Mouse (Mus musculus): Measurements from ENCODE around the gene Itpripl1. TPM values are rescaled to one million over a fixed set of nuclear protein-coding genes. Genes with fewer than 3 reads are reported as not detected.

The Itpripl1 gene
- 17.2 TPM for total RNA-seq (2023)

DNA sequence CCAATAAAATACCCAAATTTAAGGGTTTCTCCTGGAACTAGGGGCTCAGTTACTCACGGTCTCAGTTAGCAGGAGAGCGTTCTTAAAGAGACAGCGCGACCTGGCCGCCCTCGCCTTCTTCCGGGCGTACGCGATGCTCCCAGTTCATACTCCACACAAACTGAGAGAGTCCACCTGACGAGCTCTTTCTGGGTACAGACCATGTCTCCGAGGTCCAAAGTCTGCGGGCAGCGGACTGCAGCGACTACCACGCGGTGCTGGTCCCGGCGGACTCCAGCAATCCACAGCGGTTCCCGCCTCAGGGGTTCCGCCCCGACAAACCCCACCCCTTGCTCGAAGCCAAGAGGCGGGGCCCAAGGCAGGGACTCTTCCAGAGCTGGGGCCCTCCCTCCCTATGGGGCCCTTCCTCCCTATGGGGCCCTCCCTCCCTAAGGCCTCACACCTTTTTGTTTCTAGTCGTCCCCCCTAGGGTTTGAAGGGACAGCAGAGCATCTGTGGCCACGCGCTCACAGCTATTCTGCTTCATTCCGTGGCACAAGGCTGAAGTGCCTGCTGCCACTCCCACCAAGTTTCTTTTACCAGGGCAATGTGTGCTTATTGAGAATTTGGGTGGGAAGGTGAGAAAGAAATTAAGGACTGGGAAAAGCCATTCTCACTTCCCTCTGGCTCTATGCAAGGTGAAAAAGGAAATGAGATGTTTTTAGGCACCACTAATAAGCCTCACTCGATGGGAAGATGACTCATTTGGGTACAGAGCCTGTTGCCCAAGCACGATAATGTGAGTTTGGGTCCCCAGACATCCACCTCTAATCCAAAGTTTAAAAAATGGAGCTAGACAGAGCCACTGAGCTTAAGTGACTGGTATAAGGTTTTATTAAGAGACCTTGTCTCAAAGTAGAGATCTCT is at the start of gene Itpripl1:
Itpripl1 (minus strand) TSS at position 285 of the 906 bp plus-strand sequence.

GRCm38 (mm10) chr2:127133621-127134461 is 9.4 kb downstream of the Itpripl1 start, which contains the start of gene Ncaph:
Gene Ncaph, minus strand, starts transcription at chr2:127133954.

Other genes with a start within 250 kb of the Itpripl1 start
- 64.5 TPM for gene Sppl2a, start 210.2 kb downstream of the Itpripl1 start, total RNA-seq (2023)
- gene Ap4e1, start 134.7 kb downstream of the Itpripl1 start, total RNA-seq (2023), result 29.1 TPM
- gene Blvra, start 72.8 kb downstream of the Itpripl1 start, total RNA-seq (2023), result 16.3 TPM
- 3.3 TPM for gene Ncaph, start 9.5 kb downstream of the Itpripl1 start, total RNA-seq (2023)
- 1.5 TPM for gene 1810024B03Rik, start 64.8 kb upstream of the Itpripl1 start, total RNA-seq (2023)
- 159 TPM for gene Snrnp200, start 64.9 kb upstream of the Itpripl1 start, total RNA-seq (2023)
- 46.3 TPM for gene Ciao1, start 104.4 kb upstream of the Itpripl1 start, total RNA-seq (2023)
- gene Tmem127, start 104.5 kb upstream of the Itpripl1 start, total RNA-seq (2023), result 50.3 TPM
- gene Stard7, start 126.8 kb upstream of the Itpripl1 start, total RNA-seq (2023), result 61.9 TPM
- gene Dusp2, start 192.7 kb upstream of the Itpripl1 start, total RNA-seq (2023), result 588 TPM
- 0.70 TPM for gene Astl, start 195.2 kb upstream of the Itpripl1 start, total RNA-seq (2023)
- gene Adra2b, start 219.8 kb upstream of the Itpripl1 start, total RNA-seq (2023), result not detected

All from CD8-positive naive resting alpha-beta T cell, adult 57 days (primary cell).